Mouse (Mus musculus): Measurements from ENCODE around the gene Sik3. TPM values are rescaled to one million over a fixed set of nuclear protein-coding genes. Genes with fewer than 3 reads are reported as not detected.
"Not testable (repeated sequence)": the region's sequence is repeated elsewhere in the genome, so short reads cannot be mapped to it uniquely, and the experiment has no call there.

The Sik3 gene
- polyA plus RNA-seq, 2 experiments: 13.7 to 23.9 TPM

DNA sequence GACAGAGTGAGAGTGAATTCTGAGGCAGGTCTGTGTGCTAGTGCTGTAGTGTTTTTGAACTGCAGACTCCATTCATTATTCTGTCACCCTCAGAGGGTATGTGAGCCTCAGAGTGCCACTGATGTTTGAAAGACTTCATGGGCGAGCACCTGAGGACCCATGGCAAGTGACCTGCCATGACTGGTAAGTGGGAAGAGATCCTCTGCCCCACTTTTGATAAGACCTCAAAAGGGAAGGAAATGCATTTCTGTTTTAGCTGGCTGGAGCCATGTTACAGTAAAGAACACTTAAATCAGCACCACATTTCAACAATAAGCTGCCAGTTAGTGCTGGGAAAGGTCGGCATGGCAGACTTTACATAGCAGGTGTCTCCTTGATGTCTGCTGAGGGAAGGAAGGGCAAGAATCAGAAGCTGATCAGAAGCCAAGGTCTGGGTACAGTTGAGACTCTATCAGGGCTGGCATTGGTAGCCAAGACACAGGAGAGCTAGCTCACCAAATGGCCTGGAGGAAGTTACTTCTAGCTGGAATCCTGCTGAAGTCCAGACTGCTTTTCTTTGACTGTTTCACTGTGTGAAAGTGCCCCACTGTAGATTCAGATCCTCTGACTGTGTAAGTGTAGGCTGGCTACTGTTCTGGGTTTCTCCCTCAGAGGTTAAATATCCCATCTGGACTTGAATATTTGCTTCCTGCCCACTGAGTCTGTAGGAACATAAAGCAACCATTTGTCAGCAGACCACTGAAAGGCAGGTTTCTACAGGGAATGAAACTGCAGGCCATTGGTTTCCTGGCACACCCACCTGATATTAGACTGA lies 138.5 kb downstream of the Sik3 start:
- ATAC-seq (ENCODE audit: low FRiP score, low read depth): no peak
- no peak for TF ChIP-seq POLR2A (IDR thresholded peaks at IDR 0.05; ENCODE audit: borderline replicate concordance, extremely low read depth, insufficient read depth, insufficient read length)
- no peak overlapping the region for H3K4me2 ChIP-seq (replicated peaks; ENCODE audit: low read depth, low read length, severe bottlenecking)
- no peak overlapping the region for H3K4me3 ChIP-seq (replicated peaks; ENCODE audit: low read length)
- peak overlapping the region; percentile 59; the same call in 1 of the 2 replicates for H3K27ac ChIP-seq (replicated peaks; ENCODE audit: low read depth, low read length)
- H3K4me1 ChIP-seq (ENCODE audit: control insufficient read depth, insufficient read depth, low read length): peaks cover 14% of the 10 kb centered on the region
- H3K9me3 ChIP-seq (ENCODE audit: control insufficient read depth, low read length): no peaks in the 10 kb centered on the region
- DNase-seq (ENCODE audit: low spot score): no peak
- H3K9ac ChIP-seq (ENCODE audit: low read depth, low read length, severe bottlenecking): no peak overlapping the region
- no peaks in the 10 kb centered on the region for H3K27me3 ChIP-seq (ENCODE audit: control insufficient read depth, insufficient read depth, low read length)
- 41% methylated on average over 2 of the region's 2 CpGs for WGBS
- no peaks in the 10 kb centered on the region for H3K36me3 ChIP-seq (ENCODE audit: control insufficient read depth, insufficient read depth, low read length)

DNA sequence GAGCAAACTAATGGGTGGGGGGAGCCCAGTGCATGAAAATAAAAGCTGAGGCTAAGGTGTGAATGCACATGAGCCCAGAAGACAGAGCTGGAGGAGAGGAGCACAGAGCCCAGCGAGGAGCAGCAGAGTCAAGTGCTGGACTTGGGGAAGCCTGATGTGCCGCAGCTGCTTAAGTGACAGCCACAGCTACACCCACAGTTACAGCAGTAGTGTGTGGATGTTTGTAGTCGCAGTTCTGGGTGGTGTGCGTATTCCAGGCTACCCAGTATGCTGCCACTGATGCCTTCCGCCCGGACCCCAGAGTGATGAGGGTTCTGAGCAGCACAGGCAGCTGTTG lies 139.1 kb downstream of the Sik3 start:
- H3K36me3 ChIP-seq (ENCODE audit: control insufficient read depth, insufficient read depth, low read length): no peaks in the 10 kb centered on the region
- no peak overlapping the region for H3K9ac ChIP-seq (ENCODE audit: low read depth, low read length, severe bottlenecking)
- H3K4me3 ChIP-seq (replicated peaks; ENCODE audit: low read length): no peak overlapping the region
- ATAC-seq (ENCODE audit: low FRiP score, low read depth) (no peak), DNase-seq (ENCODE audit: low spot score) (no peak)
- peak overlapping the region; percentile 59; the same call in 1 of the 2 replicates for H3K27ac ChIP-seq (replicated peaks; ENCODE audit: low read depth, low read length)
- 63% methylated on average over 6 of the region's 6 CpGs for WGBS
- no peaks in the 10 kb centered on the region for H3K9me3 ChIP-seq (ENCODE audit: control insufficient read depth, low read length)
- TF ChIP-seq POLR2A (IDR thresholded peaks at IDR 0.05; ENCODE audit: borderline replicate concordance, extremely low read depth, insufficient read depth, insufficient read length): no peak
- H3K27me3 ChIP-seq (ENCODE audit: control insufficient read depth, insufficient read depth, low read length): no peaks in the 10 kb centered on the region
- H3K4me2 ChIP-seq (replicated peaks; ENCODE audit: low read depth, low read length, severe bottlenecking): no peak overlapping the region
- H3K4me1 ChIP-seq (ENCODE audit: control insufficient read depth, insufficient read depth, low read length): peaks cover 14% of the 10 kb centered on the region

DNA sequence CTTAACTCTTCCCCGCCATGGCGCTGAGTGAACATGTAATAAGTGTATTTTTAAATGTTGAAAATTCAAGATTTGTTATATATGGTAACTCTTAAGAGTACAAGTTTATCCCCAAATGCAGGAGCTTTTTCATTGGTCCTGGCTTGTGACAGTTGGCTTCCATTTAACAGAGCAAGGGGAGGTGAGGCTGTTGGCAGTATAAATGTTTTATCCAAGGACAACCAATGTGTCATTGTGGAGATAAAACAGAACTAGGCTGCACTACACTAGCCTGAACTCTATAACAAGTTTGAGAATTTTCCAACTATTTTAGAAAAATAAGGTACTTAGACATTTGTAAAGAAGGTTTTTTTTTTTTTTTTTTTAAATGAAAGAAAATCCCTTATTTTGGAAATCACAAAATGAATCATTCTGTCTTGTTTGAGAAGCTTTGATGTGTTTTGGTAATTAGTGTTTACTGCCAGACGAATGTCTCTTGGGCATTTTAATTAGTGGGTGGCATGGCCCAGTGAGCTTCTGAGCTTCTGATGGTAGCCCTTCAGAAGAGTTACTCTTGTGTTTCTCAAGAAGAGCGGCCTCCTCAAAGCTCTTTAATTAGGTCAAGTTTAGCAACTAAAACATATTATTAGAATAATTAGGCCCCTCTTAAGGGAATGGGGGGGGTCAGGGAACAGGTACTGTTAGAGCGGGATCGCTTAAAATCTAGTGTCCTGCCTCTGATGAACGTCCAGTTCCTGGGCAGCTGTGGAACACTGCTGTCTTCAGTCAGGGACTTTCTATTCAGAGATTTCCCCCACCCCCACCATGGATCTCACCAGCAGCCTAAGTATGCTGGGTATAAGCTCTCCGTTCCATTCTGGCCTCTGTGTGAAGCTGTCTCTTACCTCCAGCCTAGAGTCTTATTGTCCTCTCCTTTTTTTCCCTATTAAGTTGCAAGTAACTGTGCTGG lies 139.7 kb downstream of the Sik3 start:
- H3K9ac ChIP-seq (ENCODE audit: low read depth, low read length, severe bottlenecking): no peak overlapping the region

DNA sequence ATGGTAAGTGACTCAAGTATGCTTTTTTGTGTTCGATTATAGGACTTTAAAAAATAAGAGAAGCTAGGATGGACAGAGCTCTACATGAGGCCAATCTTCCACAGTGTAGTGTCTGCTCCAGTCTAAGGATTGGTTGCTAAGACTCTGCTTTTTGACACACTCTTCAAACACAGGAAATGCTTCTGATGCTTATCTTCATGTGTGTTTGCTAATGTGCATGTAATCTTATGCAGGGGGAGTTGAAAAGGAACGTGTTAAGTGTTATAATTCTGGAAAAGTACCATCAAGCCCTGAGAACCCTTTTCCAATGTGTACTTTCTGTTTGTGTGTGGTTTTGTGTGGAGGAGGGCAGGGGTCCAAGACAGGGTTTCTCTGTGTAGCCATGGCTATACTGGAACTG lies 141.8 kb downstream of the Sik3 start:
- Histone ChIP-seq H3K9me3 (ENCODE audit: control insufficient read depth, low read length) (no peaks in the 10 kb centered on the region), H3K4me3 (replicated peaks; ENCODE audit: low read length) (no peak overlapping the region), H3K27ac (replicated peaks; ENCODE audit: low read depth, low read length) (no peak overlapping the region), H3K36me3 (ENCODE audit: control insufficient read depth, insufficient read depth, low read length) (no peaks in the 10 kb centered on the region), H3K4me1 (ENCODE audit: control insufficient read depth, insufficient read depth, low read length) (peaks cover 14% of the 10 kb centered on the region), H3K9ac (ENCODE audit: low read depth, low read length, severe bottlenecking) (no peak overlapping the region), H3K4me2 (replicated peaks; ENCODE audit: low read depth, low read length, severe bottlenecking) (no peak overlapping the region), H3K27me3 (ENCODE audit: control insufficient read depth, insufficient read depth, low read length) (no peaks in the 10 kb centered on the region)
- ATAC-seq (ENCODE audit: low FRiP score, low read depth): no peak
- DNase-seq (ENCODE audit: low spot score): no peak
- WGBS: 81% methylated on average over 2 of the region's 2 CpGs
- no peak for TF ChIP-seq POLR2A (IDR thresholded peaks at IDR 0.05; ENCODE audit: borderline replicate concordance, extremely low read depth, insufficient read depth, insufficient read length)

More for the DNA sequence above, 139.7 kb downstream of the Sik3 start:
- Histone ChIP-seq H3K36me3 (ENCODE audit: control insufficient read depth, insufficient read depth, low read length) (no peaks in the 10 kb centered on the region), H3K4me2 (replicated peaks; ENCODE audit: low read depth, low read length, severe bottlenecking) (no peak overlapping the region), H3K27me3 (ENCODE audit: control insufficient read depth, insufficient read depth, low read length) (no peaks in the 10 kb centered on the region), H3K27ac (replicated peaks; ENCODE audit: low read depth, low read length) (peak overlapping the region; percentile 59; the same call in 1 of the 2 replicates), H3K4me3 (replicated peaks; ENCODE audit: low read length) (no peak overlapping the region), H3K9me3 (ENCODE audit: control insufficient read depth, low read length) (no peaks in the 10 kb centered on the region), H3K4me1 (ENCODE audit: control insufficient read depth, insufficient read depth, low read length) (peaks cover 14% of the 10 kb centered on the region)
- TF ChIP-seq POLR2A (IDR thresholded peaks at IDR 0.05; ENCODE audit: borderline replicate concordance, extremely low read depth, insufficient read depth, insufficient read length): no peak
- ATAC-seq (ENCODE audit: low FRiP score, low read depth): no peak
- 54% methylated on average over 8 of the region's 8 CpGs for WGBS
- DNase-seq (ENCODE audit: low spot score): no peak

DNA sequence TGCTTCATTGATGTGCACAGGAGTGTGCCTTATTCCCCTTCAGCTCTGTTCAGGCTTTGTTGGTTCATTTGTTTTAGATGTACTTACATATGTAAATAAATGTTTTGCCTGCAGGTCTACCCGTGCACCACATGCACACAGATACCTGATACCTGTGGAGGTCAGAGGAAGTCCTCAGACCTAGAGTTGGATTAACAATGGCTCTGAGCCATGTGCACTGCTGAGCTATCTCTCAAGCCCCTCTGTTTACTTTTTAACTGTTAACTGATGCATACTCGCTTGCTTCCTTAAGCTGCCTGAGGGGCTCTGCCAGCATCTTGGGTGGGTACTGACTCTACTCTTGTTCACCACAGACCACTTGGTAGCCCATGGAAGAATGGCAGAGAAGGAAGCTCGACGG lies 142.4 kb downstream of the Sik3 start:
- no peak overlapping the region for H3K4me2 ChIP-seq (replicated peaks; ENCODE audit: low read depth, low read length, severe bottlenecking)
- no peak overlapping the region for H3K27ac ChIP-seq (replicated peaks; ENCODE audit: low read depth, low read length)
- peaks cover 12% of the 10 kb centered on the region for H3K4me1 ChIP-seq (ENCODE audit: control insufficient read depth, insufficient read depth, low read length)
- H3K27me3 ChIP-seq (ENCODE audit: control insufficient read depth, insufficient read depth, low read length): no peaks in the 10 kb centered on the region
- no peak overlapping the region for H3K9ac ChIP-seq (ENCODE audit: low read depth, low read length, severe bottlenecking)
- 83% methylated on average over 4 of the region's 4 CpGs for WGBS
- H3K9me3 ChIP-seq (ENCODE audit: control insufficient read depth, low read length): no peaks in the 10 kb centered on the region
- ATAC-seq (ENCODE audit: low FRiP score, low read depth) (no peak), DNase-seq (ENCODE audit: low spot score) (no peak)
- H3K4me3 ChIP-seq (replicated peaks; ENCODE audit: low read length): no peak overlapping the region
- H3K36me3 ChIP-seq (ENCODE audit: control insufficient read depth, insufficient read depth, low read length): no peaks in the 10 kb centered on the region
- no peak for TF ChIP-seq POLR2A (IDR thresholded peaks at IDR 0.05; ENCODE audit: borderline replicate concordance, extremely low read depth, insufficient read depth, insufficient read length)

DNA sequence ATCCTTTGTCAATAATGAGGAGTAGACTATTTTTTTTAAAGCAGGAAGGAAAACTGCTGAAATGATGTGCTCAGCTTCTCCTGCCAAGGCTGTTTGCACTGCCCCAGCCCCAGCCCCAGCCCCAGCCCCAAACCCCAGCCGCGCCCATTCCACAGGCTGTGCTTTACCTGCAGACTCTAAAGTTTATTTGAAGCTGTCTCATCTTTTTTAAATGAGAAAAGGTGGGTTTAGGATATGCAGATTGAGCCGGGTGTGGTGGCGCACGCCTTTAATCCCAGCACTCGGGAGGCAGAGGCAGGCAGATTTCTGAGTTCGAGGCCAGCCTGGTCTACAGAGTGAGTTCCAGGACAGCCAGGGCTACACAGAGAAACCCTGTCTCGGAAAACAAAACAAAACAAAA lies 143.2 kb downstream of the Sik3 start:
- not testable (repeated sequence) for H3K9ac ChIP-seq (ENCODE audit: low read depth, low read length, severe bottlenecking); H3K4me2 ChIP-seq (replicated peaks; ENCODE audit: low read depth, low read length, severe bottlenecking); H3K9me3 ChIP-seq (ENCODE audit: control insufficient read depth, low read length); H3K27ac ChIP-seq (replicated peaks; ENCODE audit: low read depth, low read length); DNase-seq (ENCODE audit: low spot score); ATAC-seq (ENCODE audit: low FRiP score, low read depth); H3K36me3 ChIP-seq (ENCODE audit: control insufficient read depth, insufficient read depth, low read length); H3K27me3 ChIP-seq (ENCODE audit: control insufficient read depth, insufficient read depth, low read length); H3K4me3 ChIP-seq (replicated peaks; ENCODE audit: low read length)
- peaks cover 11% of the 10 kb centered on the region for H3K4me1 ChIP-seq (ENCODE audit: control insufficient read depth, insufficient read depth, low read length)
- WGBS: 99% methylated on average over 7 of the region's 8 CpGs
